Mouse (Mus musculus): Measurements from ENCODE around the gene Fbln7. TPM values are rescaled to one million over a fixed set of nuclear protein-coding genes. Genes with fewer than 3 reads are reported as not detected.

Gene Fbln7
- polyA plus RNA-seq, 1 experiment: 0.09 TPM

GRCm38 (mm10) chr2:128914978-128915377 lies 52.2 kb downstream of the Fbln7 start:
- H3K79me2 ChIP-seq (ENCODE audit: control insufficient read depth, insufficient read depth): no peaks in the 10 kb centered on the region
- TF ChIP-seq CTCF (IDR thresholded peaks at IDR 0.05; ENCODE audit: control insufficient read depth, insufficient read depth, insufficient read length): no peak
- TF ChIP-seq USF1 (IDR thresholded peaks at IDR 0.05; ENCODE audit: low read depth): no peak
- TF ChIP-seq MYOD1 (IDR thresholded peaks at IDR 0.05; ENCODE audit: control insufficient read depth, insufficient read length, low read depth): no peak
- no peak for TF ChIP-seq MYOG (IDR thresholded peaks at IDR 0.05; ENCODE audit: control insufficient read depth, extremely low read depth, insufficient read length)
- no peak for TF ChIP-seq CEBPB (IDR thresholded peaks at IDR 0.05; ENCODE audit: low read depth)
- no peak for TF ChIP-seq MAX (IDR thresholded peaks at IDR 0.05)
- no peak for TF ChIP-seq FOSL1 (IDR thresholded peaks at IDR 0.05; ENCODE audit: insufficient read depth, low read length, poor library complexity, severe bottlenecking)
- no peaks in the 10 kb centered on the region for H3K27me3 ChIP-seq (ENCODE audit: control insufficient read depth, insufficient read depth, insufficient read length)
- no peaks in the 10 kb centered on the region for H3K36me3 ChIP-seq (ENCODE audit: control insufficient read depth, insufficient read depth)
- no peak overlapping the region for H3ac ChIP-seq (ENCODE audit: control insufficient read depth, insufficient read length, low read depth)
- no peaks in the 10 kb centered on the region for H3K79me3 ChIP-seq (ENCODE audit: low read depth)
- H3K4me3 ChIP-seq (ENCODE audit: insufficient read depth, poor library complexity, severe bottlenecking): no peak overlapping the region

- H3K4me3 ChIP-seq (ENCODE audit: insufficient read depth, poor library complexity, severe bottlenecking): no peak overlapping the region
- no peaks in the 10 kb centered on the region for H3K79me3 ChIP-seq (ENCODE audit: low read depth)
- H3K27me3 ChIP-seq (ENCODE audit: control insufficient read depth, insufficient read depth, insufficient read length): no peaks in the 10 kb centered on the region
- H3ac ChIP-seq (ENCODE audit: control insufficient read depth, insufficient read length, low read depth): no peak overlapping the region
- TF ChIP-seq MYOD1 (IDR thresholded peaks at IDR 0.05; ENCODE audit: control insufficient read depth, insufficient read length, low read depth) (no peak), MYOG (IDR thresholded peaks at IDR 0.05; ENCODE audit: control insufficient read depth, extremely low read depth, insufficient read length) (no peak), FOSL1 (IDR thresholded peaks at IDR 0.05; ENCODE audit: insufficient read depth, low read length, poor library complexity, severe bottlenecking) (no peak)
- no peaks in the 10 kb centered on the region for H3K79me2 ChIP-seq (ENCODE audit: control insufficient read depth, insufficient read depth)
- no peaks in the 10 kb centered on the region for H3K36me3 ChIP-seq (ENCODE audit: control insufficient read depth, insufficient read depth)
Observed at GRCm38 (mm10) chr2:128916528-128916927, 53.7 kb downstream of the Fbln7 start.

- Histone ChIP-seq H3K79me2 (ENCODE audit: control insufficient read depth, insufficient read depth) (no peaks in the 10 kb centered on the region), H3K27me3 (ENCODE audit: control insufficient read depth, insufficient read depth, insufficient read length) (no peaks in the 10 kb centered on the region), H3K79me3 (ENCODE audit: low read depth) (no peaks in the 10 kb centered on the region), H3ac (ENCODE audit: control insufficient read depth, insufficient read length, low read depth) (no peak overlapping the region), H3K4me3 (ENCODE audit: insufficient read depth, poor library complexity, severe bottlenecking) (no peak overlapping the region), H3K36me3 (ENCODE audit: control insufficient read depth, insufficient read depth) (peaks cover 26% of the 10 kb centered on the region)
- TF ChIP-seq MYOD1 (IDR thresholded peaks at IDR 0.05; ENCODE audit: control insufficient read depth, insufficient read length, low read depth): no peak
- no peak for TF ChIP-seq MAX (IDR thresholded peaks at IDR 0.05)
- TF ChIP-seq CTCF (IDR thresholded peaks at IDR 0.05; ENCODE audit: control insufficient read depth, insufficient read depth, insufficient read length): no peak
- no peak for TF ChIP-seq CEBPB (IDR thresholded peaks at IDR 0.05; ENCODE audit: low read depth)
- TF ChIP-seq USF1 (IDR thresholded peaks at IDR 0.05; ENCODE audit: low read depth): no peak
- TF ChIP-seq MYOG (IDR thresholded peaks at IDR 0.05; ENCODE audit: control insufficient read depth, extremely low read depth, insufficient read length): no peak
- no peak for TF ChIP-seq FOSL1 (IDR thresholded peaks at IDR 0.05; ENCODE audit: insufficient read depth, low read length, poor library complexity, severe bottlenecking)
Observed at GRCm38 (mm10) chr2:128924799-128925198, 62.0 kb downstream of the Fbln7 start.

- Histone ChIP-seq H3K36me3 (ENCODE audit: control insufficient read depth, insufficient read depth) (peaks cover 32% of the 10 kb centered on the region), H3K4me3 (ENCODE audit: insufficient read depth, poor library complexity, severe bottlenecking) (no peak overlapping the region), H3K79me2 (ENCODE audit: control insufficient read depth, insufficient read depth) (no peaks in the 10 kb centered on the region), H3ac (ENCODE audit: control insufficient read depth, insufficient read length, low read depth) (no peak overlapping the region), H3K27me3 (ENCODE audit: control insufficient read depth, insufficient read depth, insufficient read length) (no peaks in the 10 kb centered on the region), H3K79me3 (ENCODE audit: low read depth) (no peaks in the 10 kb centered on the region)
- TF ChIP-seq MYOD1 (IDR thresholded peaks at IDR 0.05; ENCODE audit: control insufficient read depth, insufficient read length, low read depth) (no peak), MAX (IDR thresholded peaks at IDR 0.05) (no peak)
Observed at GRCm38 (mm10) chr2:128928446-128928845, 65.7 kb downstream of the Fbln7 start.

- TF ChIP-seq MYOG (IDR thresholded peaks at IDR 0.05; ENCODE audit: control insufficient read depth, extremely low read depth, insufficient read length) (no peak), CEBPB (IDR thresholded peaks at IDR 0.05; ENCODE audit: low read depth) (no peak), MAX (IDR thresholded peaks at IDR 0.05) (no peak), FOSL1 (IDR thresholded peaks at IDR 0.05; ENCODE audit: insufficient read depth, low read length, poor library complexity, severe bottlenecking) (no peak), USF1 (IDR thresholded peaks at IDR 0.05; ENCODE audit: low read depth) (no peak), MYOD1 (IDR thresholded peaks at IDR 0.05; ENCODE audit: control insufficient read depth, insufficient read length, low read depth) (no peak), CTCF (IDR thresholded peaks at IDR 0.05; ENCODE audit: control insufficient read depth, insufficient read depth, insufficient read length) (no peak)
- H3K27me3 ChIP-seq (ENCODE audit: control insufficient read depth, insufficient read depth, insufficient read length): no peaks in the 10 kb centered on the region
- no peaks in the 10 kb centered on the region for H3K79me3 ChIP-seq (ENCODE audit: low read depth)
- H3K36me3 ChIP-seq (ENCODE audit: control insufficient read depth, insufficient read depth): peaks cover 30% of the 10 kb centered on the region
- no peaks in the 10 kb centered on the region for H3K79me2 ChIP-seq (ENCODE audit: control insufficient read depth, insufficient read depth)
- H3K4me3 ChIP-seq (ENCODE audit: insufficient read depth, poor library complexity, severe bottlenecking): no peak overlapping the region
- no peak overlapping the region for H3ac ChIP-seq (ENCODE audit: control insufficient read depth, insufficient read length, low read depth)
Observed at GRCm38 (mm10) chr2:128930704-128931103, 67.9 kb downstream of the Fbln7 start.

- no peak overlapping the region for H3ac ChIP-seq (ENCODE audit: control insufficient read depth, insufficient read length, low read depth)
- TF ChIP-seq USF1 (IDR thresholded peaks at IDR 0.05; ENCODE audit: low read depth) (no peak), MYOD1 (IDR thresholded peaks at IDR 0.05; ENCODE audit: control insufficient read depth, insufficient read length, low read depth) (no peak), CEBPB (IDR thresholded peaks at IDR 0.05; ENCODE audit: low read depth) (no peak), MAX (IDR thresholded peaks at IDR 0.05) (no peak), FOSL1 (IDR thresholded peaks at IDR 0.05; ENCODE audit: insufficient read depth, low read length, poor library complexity, severe bottlenecking) (no peak), CTCF (IDR thresholded peaks at IDR 0.05; ENCODE audit: control insufficient read depth, insufficient read depth, insufficient read length) (no peak), MYOG (IDR thresholded peaks at IDR 0.05; ENCODE audit: control insufficient read depth, extremely low read depth, insufficient read length) (no peak)
- H3K36me3 ChIP-seq (ENCODE audit: control insufficient read depth, insufficient read depth): peaks cover 24% of the 10 kb centered on the region
- H3K27me3 ChIP-seq (ENCODE audit: control insufficient read depth, insufficient read depth, insufficient read length): no peaks in the 10 kb centered on the region
- no peaks in the 10 kb centered on the region for H3K79me3 ChIP-seq (ENCODE audit: low read depth)
- H3K4me3 ChIP-seq (ENCODE audit: insufficient read depth, poor library complexity, severe bottlenecking): no peak overlapping the region
- H3K79me2 ChIP-seq (ENCODE audit: control insufficient read depth, insufficient read depth): no peaks in the 10 kb centered on the region
Observed at GRCm38 (mm10) chr2:128936256-128936655, 73.5 kb downstream of the Fbln7 start.
